In genomic region chr19:55253239-55253569, GRCm38 (mm10) we compare ENCODE assay signal across 7 mouse cellular contexts. TPM values are rescaled to one million over a fixed set of nuclear protein-coding genes. Genes with fewer than 3 reads are reported as not detected.
A peak's percentile ranks its signal among the peaks of the same experiment; 100 is the strongest.
DNase-seq lines count a peak whose midpoint lies in the region; ATAC-seq and TF ChIP-seq lines count a peak whose summit lies in the region.

No protein-coding gene starts in this region.

- peak; percentile 8 for DNase-seq in right cerebral cortex, postnatal 25 days
- no peak for DNase-seq in right cerebral cortex, postnatal 14 days
- no peak for DNase-seq in adrenal gland, postnatal 4 days (ENCODE audit: low spot score in 2 of 2)
- DNase-seq in T-cell, adult 2 months (ENCODE audit: low spot score), result no peak

- ATAC-seq in intestine, postnatal 0 days, result no peak
- ATAC-seq in midbrain, embryonic 16.5 days, result no peak

- peaks cover 19% of the 10 kb centered on the region for H3K36me3 ChIP-seq in erythroblast, embryonic 14.5 days (ENCODE audit: control insufficient read depth)
- H3K36me3 ChIP-seq in intestine, postnatal 0 days (ENCODE audit: control insufficient read depth, insufficient read depth), result no peaks in the 10 kb centered on the region; the same call in 1 of the 2 replicates
- H3K36me3 ChIP-seq in midbrain, embryonic 16.5 days (ENCODE audit: control insufficient read depth, insufficient read depth, low read length), result no peaks in the 10 kb centered on the region

- H3K27me3 ChIP-seq in erythroblast, embryonic 14.5 days (ENCODE audit: control insufficient read depth), result no peaks in the 10 kb centered on the region
- no peaks in the 10 kb centered on the region for H3K27me3 ChIP-seq in intestine, postnatal 0 days (replicated peaks; ENCODE audit: control insufficient read depth, insufficient read depth, low read length)
- H3K27me3 ChIP-seq in midbrain, embryonic 16.5 days (ENCODE audit: control insufficient read depth, insufficient read depth, low read depth, low read length), result no peaks in the 10 kb centered on the region

- H3K4me3 ChIP-seq in erythroblast, embryonic 14.5 days (replicated peaks), result peak overlapping the region; percentile 68
- peak overlapping the region; percentile 74 for H3K4me3 ChIP-seq in intestine, postnatal 0 days (ENCODE audit: low read depth, low read length)
- peak overlapping the region; percentile 39 for H3K4me3 ChIP-seq in midbrain, embryonic 16.5 days (ENCODE audit: low read depth, low read length)

- no peaks in the 10 kb centered on the region for H3K9me3 ChIP-seq in erythroblast, embryonic 14.5 days (ENCODE audit: control insufficient read depth, low read length)
- no peaks in the 10 kb centered on the region for H3K9me3 ChIP-seq in intestine, postnatal 0 days (ENCODE audit: control insufficient read depth)
- no peaks in the 10 kb centered on the region for H3K9me3 ChIP-seq in midbrain, embryonic 16.5 days (replicated peaks; ENCODE audit: control insufficient read depth, low read length, poor library complexity, severe bottlenecking)

- under 1% methylated on average over 9 of the region's 9 CpGs for WGBS in intestine, postnatal 0 days
- 3% methylated on average over 9 of the region's 9 CpGs for WGBS in midbrain, embryonic 16.5 days

- TF ChIP-seq CTCF in intestine, postnatal 0 days (IDR thresholded peaks at IDR 0.05; ENCODE audit: low read depth), result 0 out of 2 replicates have a peak, but pooled peaks have one; percentile 14

- H3K4me1 ChIP-seq in erythroblast, embryonic 14.5 days (ENCODE audit: control insufficient read depth), result peaks cover 81% of the 10 kb centered on the region
- peaks cover 7% of the 10 kb centered on the region for H3K4me1 ChIP-seq in intestine, postnatal 0 days (replicated peaks; ENCODE audit: control insufficient read depth, insufficient read depth, low read length)
- peaks cover 21% of the 10 kb centered on the region for H3K4me1 ChIP-seq in midbrain, embryonic 16.5 days (ENCODE audit: control insufficient read depth, insufficient read depth, low read length)

- H3K27ac ChIP-seq in intestine, postnatal 0 days (ENCODE audit: low read depth, low read length), result peak overlapping the region; percentile 95
- peak overlapping the region; percentile 40 for H3K27ac ChIP-seq in midbrain, embryonic 16.5 days (ENCODE audit: low read length)

- H3K4me2 ChIP-seq in intestine, postnatal 0 days (replicated peaks; ENCODE audit: low read depth), result peak overlapping the region; percentile 75
- peak overlapping the region; percentile 59 for H3K4me2 ChIP-seq in midbrain, embryonic 16.5 days (ENCODE audit: low read length)

- peak overlapping the region; percentile 78 for H3K9ac ChIP-seq in intestine, postnatal 0 days (ENCODE audit: low read depth, low read length)
- peak overlapping the region; percentile 52 for H3K9ac ChIP-seq in midbrain, embryonic 16.5 days (ENCODE audit: low read depth, low read length)

RNA-seq across cellular contexts. Expression of gene Acsl5, which starts 1.5 kb away (rescaled TPM):
- 0.92 and 1.3 TPM in 2 replicates for polyA plus RNA-seq in erythroblast, embryonic 14.5 days (2012)
- polyA plus RNA-seq in intestine, postnatal 0 days (2015; fragmentation: Nextera tagmentation; extraction: Ambion mirVana), result 1,862 and 1,917 TPM in 2 replicates
- polyA plus RNA-seq in midbrain, embryonic 16.5 days (2015; fragmentation: Nextera tagmentation; extraction: Ambion mirVana), result 14.7 and 18.2 TPM in 2 replicates
- 10 to 100 TPM; 55.7 to 89.0 TPM for total RNA-seq in adrenal gland, postnatal 4 days (2021)

RNA-seq across cellular contexts. Expression of gene Gucy2g, which starts 12.2 kb away (rescaled TPM):
- not detected in 2 replicates for polyA plus RNA-seq in erythroblast, embryonic 14.5 days (2012)
- polyA plus RNA-seq in intestine, postnatal 0 days (2015; fragmentation: Nextera tagmentation; extraction: Ambion mirVana), result 0.12 and 0.17 TPM in 2 replicates
- 0.05 TPM in 1 of 2 replicates, not detected in the other for polyA plus RNA-seq in midbrain, embryonic 16.5 days (2015; fragmentation: Nextera tagmentation; extraction: Ambion mirVana)
- under 1 TPM in 1 of 2 experiments, not detected in 1; 0.08 TPM for total RNA-seq in adrenal gland, postnatal 4 days (2021)

Comparison
In these comparisons a context has a peak if more than half of its experiments do, and no peak if none do; other contexts are left out.
1. RNA of gene Acsl5, which starts 1.5 kb away (polyA plus RNA-seq): 1,862 to 1,917 TPM in intestine, postnatal 0 days; 14.7 to 18.2 TPM in midbrain, embryonic 16.5 days and 0.92 to 1.3 TPM in erythroblast, embryonic 14.5 days; every median in the first group is over 10 times any median in the second.
2. Peak in every context shown above with its lines, with median percentiles within 50 percentile points of each other: H3K4me3 ChIP-seq.